Comparison of ENCODE assay signal across 7 mouse cellular contexts in genomic region chr6:148894888-148895772, GRCm38 (mm10). TPM values are rescaled to one million over a fixed set of nuclear protein-coding genes. Genes with fewer than 3 reads are reported as not detected.
DNase-seq lines count a peak whose midpoint lies in the region; ATAC-seq and TF ChIP-seq lines count a peak whose summit lies in the region.

No protein-coding gene starts in this region.

- H3K9me3 ChIP-seq in heart, embryonic 14.5 days (ENCODE audit: control insufficient read depth, low read length), result no peaks in the 10 kb centered on the region
- no peaks in the 10 kb centered on the region for H3K9me3 ChIP-seq in limb, embryonic 12.5 days
- no peaks in the 10 kb centered on the region for H3K9me3 ChIP-seq in midbrain, postnatal 0 days (ENCODE audit: low read length)

- H3K4me1 ChIP-seq in heart, embryonic 14.5 days (ENCODE audit: control insufficient read depth in 2 of 2, insufficient read depth in 2 of 2, low read length in 2 of 2), result peaks cover 0 to 2% of the 10 kb centered on the region in 2 experiments; a peak in 2 of 4 replicates
- peaks cover 8% of the 10 kb centered on the region for H3K4me1 ChIP-seq in limb, embryonic 12.5 days (replicated peaks)
- no peaks in the 10 kb centered on the region for H3K4me1 ChIP-seq in midbrain, postnatal 0 days (ENCODE audit: insufficient read depth, low read length)

- 10% methylated on average over 18 of the region's 18 CpGs for WGBS in heart, embryonic 14.5 days
- WGBS in limb, embryonic 12.5 days, result 19% methylated on average over 18 of the region's 18 CpGs
- WGBS in midbrain, postnatal 0 days, result 16% methylated on average over 18 of the region's 18 CpGs

- peak overlapping the region; percentile 67 to 83 for H3K27ac ChIP-seq in heart, embryonic 14.5 days (replicated peaks in 1 of 2; ENCODE audit: control insufficient read depth in 1 of 2, insufficient read depth in 1 of 2, low read depth in 2 of 2, low read length in 2 of 2)
- H3K27ac ChIP-seq in limb, embryonic 12.5 days, result peak overlapping the region; percentile 82
- peak overlapping the region; percentile 91; the same call in 1 of the 2 replicates for H3K27ac ChIP-seq in midbrain, postnatal 0 days (ENCODE audit: low read depth, low read length)

- H3K9ac ChIP-seq in heart, embryonic 14.5 days (ENCODE audit: low read length), result peak overlapping the region; percentile 86
- H3K9ac ChIP-seq in limb, embryonic 12.5 days (replicated peaks), result peak overlapping the region; percentile 84
- H3K9ac ChIP-seq in midbrain, postnatal 0 days (replicated peaks; ENCODE audit: low read length, poor library complexity, severe bottlenecking), result peak overlapping the region; percentile 71

- ATAC-seq in heart, embryonic 14.5 days (ENCODE audit: insufficient number of reproducible peaks, insufficient read depth, low FRiP score, low read depth), result 0 out of 2 replicates have a peak, but pooled peaks have one; percentile 7
- peak; percentile 2; the same call in 1 of the 2 replicates for ATAC-seq in limb, embryonic 12.5 days (ENCODE audit: insufficient number of reproducible peaks, insufficient read depth, low FRiP score, low TSS enrichment, low read depth)
- ATAC-seq in midbrain, postnatal 0 days (ENCODE audit: low FRiP score), result peak; percentile 11

- peak overlapping the region; percentile 89 for H3K4me2 ChIP-seq in heart, embryonic 14.5 days (ENCODE audit: low read length)
- H3K4me2 ChIP-seq in limb, embryonic 12.5 days, result peak overlapping the region; percentile 82
- peak overlapping the region; percentile 86 for H3K4me2 ChIP-seq in midbrain, postnatal 0 days (ENCODE audit: low read depth, low read length, poor library complexity, severe bottlenecking)

- peak overlapping the region; percentile 70 to 81 for H3K4me3 ChIP-seq in heart, embryonic 14.5 days (ENCODE audit: control insufficient read depth in 1 of 2, insufficient read depth in 1 of 2, low read depth in 1 of 2, low read length in 2 of 2)
- H3K4me3 ChIP-seq in limb, embryonic 12.5 days (replicated peaks), result peak overlapping the region; percentile 68
- H3K4me3 ChIP-seq in midbrain, postnatal 0 days (ENCODE audit: low read depth, low read length), result peak overlapping the region; percentile 75

- DNase-seq in spleen, adult 12 weeks (ENCODE audit: low spot score), result peak; percentile 9
- no peak for DNase-seq in spleen, postnatal 14 days (ENCODE audit: low spot score in 2 of 2)
- DNase-seq in cerebellum, postnatal 10 days, result peak; percentile 7 to 9
- DNase-seq in midbrain, postnatal 0 days (ENCODE audit: low spot score), result peak; percentile 2
- no peak for DNase-seq in ovary, postnatal 10 days (ENCODE audit: low spot score)

- no peaks in the 10 kb centered on the region for H3K36me3 ChIP-seq in heart, embryonic 14.5 days (ENCODE audit: control insufficient read depth, insufficient read depth, low read length)
- no peaks in the 10 kb centered on the region for H3K36me3 ChIP-seq in limb, embryonic 12.5 days
- no peaks in the 10 kb centered on the region for H3K36me3 ChIP-seq in midbrain, postnatal 0 days (ENCODE audit: insufficient read depth, low read length)

- peak; percentile 31 for TF ChIP-seq CTCF in midbrain, postnatal 0 days (IDR thresholded peaks at IDR 0.05)

- H3K27me3 ChIP-seq in heart, embryonic 14.5 days (ENCODE audit: control insufficient read depth, insufficient read depth, low read length), result no peaks in the 10 kb centered on the region
- no peaks in the 10 kb centered on the region for H3K27me3 ChIP-seq in limb, embryonic 12.5 days
- no peaks in the 10 kb centered on the region for H3K27me3 ChIP-seq in midbrain, postnatal 0 days (ENCODE audit: insufficient read depth, low read length)

RNA-seq across cellular contexts. Expression of gene Caprin2, which starts 0.9 kb away (rescaled TPM):
- polyA plus RNA-seq in heart, embryonic 14.5 days (2014; fragmentation: Nextera tagmentation; extraction: Ambion mirVana), result 10.1 and 10.5 TPM in 2 replicates
- 18.1 and 20.5 TPM in 2 replicates for polyA plus RNA-seq in limb, embryonic 12.5 days (2016; fragmentation: Nextera tagmentation; extraction: Ambion mirVana)
- 13.6 and 18.0 TPM in 2 replicates for total RNA-seq in midbrain, postnatal 0 days (2014; rRNA removed)
- polyA plus RNA-seq in midbrain, postnatal 0 days (2015; fragmentation: Nextera tagmentation; extraction: Ambion mirVana), result 5.9 and 6.5 TPM in 2 replicates

RNA-seq across cellular contexts. Expression of gene Sinhcaf, which starts 51.1 kb away (rescaled TPM):
- 60.9 and 62.0 TPM in 2 replicates for polyA plus RNA-seq in heart, embryonic 14.5 days (2014; fragmentation: Nextera tagmentation; extraction: Ambion mirVana)
- polyA plus RNA-seq in limb, embryonic 12.5 days (2016; fragmentation: Nextera tagmentation; extraction: Ambion mirVana), result 152 and 167 TPM in 2 replicates
- 10.4 and 10.5 TPM in 2 replicates for total RNA-seq in midbrain, postnatal 0 days (2014; rRNA removed)
- 7.3 and 9.3 TPM in 2 replicates for polyA plus RNA-seq in midbrain, postnatal 0 days (2015; fragmentation: Nextera tagmentation; extraction: Ambion mirVana)

Comparison
In these comparisons a context has a peak if more than half of its experiments do, and no peak if none do; other contexts are left out.
1. DNase-seq: peak in spleen, adult 12 weeks (single experiment), cerebellum, postnatal 10 days (2 of 2) and midbrain, postnatal 0 days (single experiment); none in spleen, postnatal 14 days (0 of 2) and ovary, postnatal 10 days (single experiment).
2. Peak in every context shown above with its lines, with median percentiles within 50 percentile points of each other: ATAC-seq, H3K27ac ChIP-seq, H3K4me2 ChIP-seq, H3K4me3 ChIP-seq and H3K9ac ChIP-seq.